Mouse (Mus musculus): ENCODE data around the gene Kalrn.

- TF ChIP-seq CTCF (conservative IDR thresholded peaks at IDR 0.05; ENCODE audit: low read length) = no peak
- no peak for TF ChIP-seq NANOG (IDR thresholded peaks at IDR 0.05; ENCODE audit: borderline replicate concordance, low read length)
- TF ChIP-seq POU5F1 (IDR thresholded peaks at IDR 0.05; ENCODE audit: borderline replicate concordance, low read length) = no peak
Observed at GRCm38 (mm10) chr16:34561734-34562135, 11.6 kb downstream of the Kalrn start.

All from E14TG2a.4 (cell line).